Mouse (Mus musculus) embryonic facial prominence, embryonic 10.5 days (tissue): ENCODE measurements around the gene Shc2. TPM values are rescaled to one million over a fixed set of nuclear protein-coding genes. Genes with fewer than 3 reads are reported as not detected.

ENCODE experiments used
- DNase-seq: peaks from one replicate; pipeline ENCODE4 v3.0.0-alpha.2; 2017; ENCODE audit warnings: low spot score
- H3K27ac ChIP-seq: fragments of 300-500 bp; sonication (generic); replicated peaks from 2 replicates; pipeline ENCODE4 v1.5.1; 2016; ENCODE audit warnings: mild to moderate bottlenecking
- H3K27me3 ChIP-seq: fragments of 300-500 bp; sonication (generic); replicated peaks from 2 replicates; pipeline ENCODE4 v1.6.1; 2016; ENCODE audit warnings: low read depth, mild to moderate bottlenecking; ENCODE audit not compliant: poor library complexity, severe bottlenecking
- H3K36me3 ChIP-seq: fragments of 300-500 bp; sonication (generic); replicated peaks from 2 replicates; pipeline ENCODE4 v1.6.1; 2016; ENCODE audit warnings: mild to moderate bottlenecking, moderate library complexity
- H3K4me1 ChIP-seq: fragments of 300-500 bp; sonication (generic); 2 replicates; pipeline ENCODE4 v1.6.1; 2016
- H3K4me3 ChIP-seq: fragments of 300-500 bp; sonication (generic); 2 replicates; pipeline ENCODE4 v1.5.1; 2016; ENCODE audit warnings: mild to moderate bottlenecking, moderate library complexity
- H3K9me3 ChIP-seq: fragments of 300-500 bp; sonication (generic); 2 replicates; pipeline ENCODE4 v1.6.1; 2016; ENCODE audit warnings: mild to moderate bottlenecking
- WGBS: fragments of 180-500 bp; shearing (Covaris S2); methylation state at CpG from one replicate; pipeline ENCODE4 v1.1.7; 2016; 5-methylcytosine and 5-hydroxymethylcytosine counted together
- polyA plus RNA-seq: library from polyadenylated mRNA; unstranded; fragments of >200 nt; fragmentation: Nextera tagmentation; extraction: Ambion mirVana; gene quantifications from 2 replicates; pipeline ENCODE4 v1.2.1, GENCODE M21; 2016

Gene Shc2
- polyA plus RNA-seq, 1 experiment from 2014 or later = 21.5 TPM

GRCm38 (mm10) chr10:79569921-79570320 lies 67.8 kb downstream of the Shc2 start:
- 88% methylated on average over 5 of the region's 5 CpGs for WGBS
- Histone ChIP-seq H3K27ac (no peak overlapping the region), H3K27me3 (no peaks in the 10 kb centered on the region), H3K9me3 (peaks cover 1% of the 10 kb centered on the region; the same call in 1 of the 2 replicates), H3K4me1 (no peaks in the 10 kb centered on the region), H3K4me3 (no peak overlapping the region), H3K36me3 (no peaks in the 10 kb centered on the region)
- DNase-seq = no peak

Other genes with a start within 250 kb of the Shc2 start
- not detected in 2 replicates for gene Vmn2r83, start 169.2 kb downstream of the Shc2 start, polyA plus RNA-seq
- 28.4 and 29.2 TPM in 2 replicates for gene Plpp2, start 104.1 kb downstream of the Shc2 start, polyA plus RNA-seq
- 76.4 and 77.3 TPM in 2 replicates for gene Mier2, start 82.7 kb downstream of the Shc2 start, polyA plus RNA-seq
- not detected in 2 replicates for gene Theg, start 50.6 kb downstream of the Shc2 start, polyA plus RNA-seq
- 0.03 TPM in 1 of 2 replicates, not detected in the other for gene C2cd4c, start 23.9 kb downstream of the Shc2 start, polyA plus RNA-seq
- not detected in 2 replicates for gene Odf3l2, start 7.8 kb upstream of the Shc2 start, polyA plus RNA-seq
- gene Madcam1, start 26.6 kb upstream of the Shc2 start, polyA plus RNA-seq = 2.5 and 3.2 TPM in 2 replicates
- 62.6 and 63.5 TPM in 2 replicates for gene Tpgs1, start 31.5 kb upstream of the Shc2 start, polyA plus RNA-seq
- gene Cdc34, start 44.3 kb upstream of the Shc2 start, polyA plus RNA-seq = 240 and 250 TPM in 2 replicates
- 0.88 and 1.5 TPM in 2 replicates for gene Gzmm, start 51.1 kb upstream of the Shc2 start, polyA plus RNA-seq
- 591 and 608 TPM in 2 replicates for gene Bsg, start 66.6 kb upstream of the Shc2 start, polyA plus RNA-seq
- 0.04 TPM in 1 of 2 replicates, not detected in the other for gene Hcn2, start 78.7 kb upstream of the Shc2 start, polyA plus RNA-seq
- gene Polrmt, start 108.7 kb upstream of the Shc2 start, polyA plus RNA-seq = 52.8 and 54.3 TPM in 2 replicates
- 0.46 TPM in 1 of 2 replicates, not detected in the other for gene Fgf22, start 117.2 kb upstream of the Shc2 start, polyA plus RNA-seq
- 125 and 126 TPM in 2 replicates for gene Rnf126, start 129.0 kb upstream of the Shc2 start, polyA plus RNA-seq
- gene Fstl3, start 139.4 kb upstream of the Shc2 start, polyA plus RNA-seq = 1.9 and 2.2 TPM in 2 replicates
- gene Prss57, start 153.0 kb upstream of the Shc2 start, polyA plus RNA-seq = 0.05 TPM in 1 of 2 replicates, not detected in the other
- gene Palm, start 155.7 kb upstream of the Shc2 start, polyA plus RNA-seq = 127 and 129 TPM in 2 replicates
- gene Misp, start 183.1 kb upstream of the Shc2 start, polyA plus RNA-seq = 1.7 and 2.2 TPM in 2 replicates
- gene Ptbp1, start 216.5 kb upstream of the Shc2 start, polyA plus RNA-seq = 406 and 416 TPM in 2 replicates
- gene Prtn3, start 236.6 kb upstream of the Shc2 start, polyA plus RNA-seq = 9.3 and 12.3 TPM in 2 replicates
- 123 and 139 TPM in 2 replicates for gene Plppr3, start 236.7 kb upstream of the Shc2 start, polyA plus RNA-seq
- gene Elane, start 248.3 kb upstream of the Shc2 start, polyA plus RNA-seq = 0.20 TPM in 1 of 2 replicates, not detected in the other